Mouse (Mus musculus): ENCODE measurements around the gene Olfr1199. TPM values are rescaled to one million over a fixed set of nuclear protein-coding genes. Genes with fewer than 3 reads are reported as not detected.

Gene Olfr1199
- not detected in 2 replicates for polyA plus RNA-seq (2014; fragmentation: Nextera tagmentation; extraction: Ambion mirVana)

DNA sequence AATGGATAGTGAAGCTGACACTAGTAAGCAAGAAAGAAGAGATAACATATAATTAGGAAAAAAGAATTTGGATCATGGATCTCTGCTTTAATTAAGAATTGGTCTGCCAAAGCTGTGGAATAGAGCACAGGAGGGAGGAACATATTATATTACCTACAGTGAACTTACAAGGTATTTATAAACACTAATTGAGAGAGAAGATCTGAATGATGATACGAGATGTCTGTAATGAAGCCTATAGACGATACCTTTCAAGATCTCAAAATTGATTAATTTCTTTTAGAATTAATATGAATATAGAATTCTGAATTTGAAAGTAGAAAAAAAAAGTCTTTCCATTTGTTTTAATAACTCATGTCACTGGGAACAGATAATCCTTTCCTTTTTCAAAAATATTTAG, at the start of gene Olfr1199:
TSS of gene Olfr1199 (minus strand) at position 101 of the 400 bp plus-strand sequence.
- H3K4me2 ChIP-seq (ENCODE audit: low read length): no peak within 1 kb of the TSS
- H3K4me3 ChIP-seq (replicated peaks; ENCODE audit: low read depth, low read length): no peak within 1 kb of the TSS
- H3K9ac ChIP-seq (replicated peaks; ENCODE audit: low read length): no peak within 1 kb of the TSS
- H3K27me3 ChIP-seq (ENCODE audit: control insufficient read depth, insufficient read depth, low read length): no peaks in the 10 kb centered on the region
- ATAC-seq (ENCODE audit: low FRiP score, low TSS enrichment) (no peak), DNase-seq (no peak)
- 86% methylated on average over 2 of the region's 2 CpGs for WGBS
- H3K9me3 ChIP-seq (ENCODE audit: control insufficient read depth, low read length): no peaks in the 10 kb centered on the region
- H3K27ac ChIP-seq (replicated peaks; ENCODE audit: low read depth, low read length): no peak within 1 kb of the TSS
- no peaks in the 10 kb centered on the region for H3K36me3 ChIP-seq (ENCODE audit: control insufficient read depth, insufficient read depth, low read length)
- H3K4me1 ChIP-seq (ENCODE audit: control insufficient read depth, insufficient read depth, low read length): no peaks in the 10 kb centered on the region

DNA sequence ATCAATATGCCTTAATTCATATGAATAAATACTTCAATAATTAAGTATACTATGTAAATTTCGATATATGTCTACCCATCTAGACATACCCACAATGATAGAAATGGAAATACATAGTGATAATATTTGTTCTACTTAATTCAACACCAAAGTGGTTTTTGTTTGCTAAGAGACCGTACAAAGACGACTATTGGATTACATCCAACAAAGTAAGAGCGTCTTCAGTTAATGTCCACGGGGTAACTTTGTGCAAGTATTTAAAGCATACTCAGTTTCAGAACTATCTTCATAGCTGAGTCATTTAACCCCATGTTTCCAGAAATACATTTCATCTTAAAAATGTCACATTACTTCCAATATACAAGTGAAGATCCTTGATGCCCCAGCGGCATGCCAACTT, 32.5 kb upstream of the Olfr1199 start, which contains the start of gene Olfr1201:
TSS of gene Olfr1201 (plus strand) at position 301 of the 400 bp plus-strand sequence.
- Histone ChIP-seq H3K9me3 (ENCODE audit: control insufficient read depth, low read length) (no peaks in the 10 kb centered on the region), H3K4me1 (ENCODE audit: control insufficient read depth, insufficient read depth, low read length) (no peaks in the 10 kb centered on the region), H3K27me3 (ENCODE audit: control insufficient read depth, insufficient read depth, low read length) (no peaks in the 10 kb centered on the region), H3K9ac (replicated peaks; ENCODE audit: low read length) (no peak within 1 kb of the TSS), H3K4me2 (ENCODE audit: low read length) (no peak within 1 kb of the TSS), H3K4me3 (replicated peaks; ENCODE audit: low read depth, low read length) (no peak within 1 kb of the TSS), H3K27ac (replicated peaks; ENCODE audit: low read depth, low read length) (no peak within 1 kb of the TSS), H3K36me3 (ENCODE audit: control insufficient read depth, insufficient read depth, low read length) (no peaks in the 10 kb centered on the region)
- ATAC-seq (ENCODE audit: low FRiP score, low TSS enrichment): no peak
- WGBS: 85% methylated on average over 6 of the region's 6 CpGs
- no peak for DNase-seq

DNA sequence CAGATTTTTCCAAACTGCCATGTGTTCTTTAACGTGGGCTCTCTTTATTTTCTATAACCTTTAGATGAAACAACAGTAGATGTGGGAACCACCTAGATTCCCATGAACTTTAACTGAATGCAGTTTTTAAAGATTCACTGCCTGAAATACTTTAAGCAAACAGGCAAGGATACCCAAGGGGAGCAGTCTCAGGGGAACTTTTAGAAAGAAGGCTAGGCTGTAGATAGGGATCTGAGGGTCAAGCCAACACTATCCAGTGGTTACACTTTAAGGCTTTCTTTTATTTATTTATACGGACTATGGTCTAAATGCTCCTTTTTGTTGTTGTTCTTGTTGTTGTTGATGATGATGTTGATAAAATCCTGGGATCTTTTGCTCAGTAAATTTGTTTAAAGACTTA, 10.1 kb upstream of the Olfr1199 start, which contains the start of gene Olfr1200:
TSS of gene Olfr1200 (minus strand) at position 101 of the 400 bp plus-strand sequence.
- Histone ChIP-seq H3K36me3 (ENCODE audit: control insufficient read depth, insufficient read depth, low read length) (no peaks in the 10 kb centered on the region), H3K9ac (replicated peaks; ENCODE audit: low read length) (no peak within 1 kb of the TSS), H3K4me1 (ENCODE audit: control insufficient read depth, insufficient read depth, low read length) (no peaks in the 10 kb centered on the region), H3K27ac (replicated peaks; ENCODE audit: low read depth, low read length) (no peak within 1 kb of the TSS), H3K9me3 (ENCODE audit: control insufficient read depth, low read length) (no peaks in the 10 kb centered on the region), H3K27me3 (ENCODE audit: control insufficient read depth, insufficient read depth, low read length) (no peaks in the 10 kb centered on the region), H3K4me2 (ENCODE audit: low read length) (no peak within 1 kb of the TSS), H3K4me3 (replicated peaks; ENCODE audit: low read depth, low read length) (no peak within 1 kb of the TSS)
- WGBS: 86% methylated on average over 2 of the region's 2 CpGs
- no peak for DNase-seq
- ATAC-seq (ENCODE audit: low FRiP score, low TSS enrichment): no peak

DNA sequence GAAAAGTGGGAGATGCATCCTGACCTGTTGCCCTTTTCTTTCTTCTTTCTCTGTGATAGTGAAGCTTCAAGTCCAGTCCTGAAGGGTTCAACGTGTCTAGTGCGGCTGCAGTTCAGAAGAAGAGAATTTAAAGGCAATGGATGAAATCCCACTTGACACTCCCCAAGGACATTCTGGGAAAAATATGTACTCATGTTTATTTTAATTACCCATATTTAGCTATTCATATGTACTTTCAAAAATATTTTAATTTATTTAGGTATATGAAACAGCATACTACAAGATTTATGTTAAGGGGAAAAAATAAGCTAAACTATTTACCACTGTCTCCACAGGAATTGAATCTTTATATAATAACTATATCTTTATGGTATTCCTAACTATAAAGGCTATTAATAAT, 9.0 kb downstream of the Olfr1199 start, which contains the start of gene Olfr1198:
TSS of gene Olfr1198 (minus strand) at position 101 of the 400 bp plus-strand sequence.
- H3K4me1 ChIP-seq (ENCODE audit: control insufficient read depth, insufficient read depth, low read length): no peaks in the 10 kb centered on the region
- no peaks in the 10 kb centered on the region for H3K36me3 ChIP-seq (ENCODE audit: control insufficient read depth, insufficient read depth, low read length)
- ATAC-seq (ENCODE audit: low FRiP score, low TSS enrichment): no peak
- H3K4me2 ChIP-seq (ENCODE audit: low read length): no peak within 1 kb of the TSS
- no peaks in the 10 kb centered on the region for H3K9me3 ChIP-seq (ENCODE audit: control insufficient read depth, low read length)
- H3K9ac ChIP-seq (replicated peaks; ENCODE audit: low read length): no peak within 1 kb of the TSS
- WGBS: 93% methylated on average over 2 of the region's 2 CpGs
- H3K27me3 ChIP-seq (ENCODE audit: control insufficient read depth, insufficient read depth, low read length): no peaks in the 10 kb centered on the region
- no peak within 1 kb of the TSS for H3K27ac ChIP-seq (replicated peaks; ENCODE audit: low read depth, low read length)
- no peak within 1 kb of the TSS for H3K4me3 ChIP-seq (replicated peaks; ENCODE audit: low read depth, low read length)
- no peak for DNase-seq

DNA sequence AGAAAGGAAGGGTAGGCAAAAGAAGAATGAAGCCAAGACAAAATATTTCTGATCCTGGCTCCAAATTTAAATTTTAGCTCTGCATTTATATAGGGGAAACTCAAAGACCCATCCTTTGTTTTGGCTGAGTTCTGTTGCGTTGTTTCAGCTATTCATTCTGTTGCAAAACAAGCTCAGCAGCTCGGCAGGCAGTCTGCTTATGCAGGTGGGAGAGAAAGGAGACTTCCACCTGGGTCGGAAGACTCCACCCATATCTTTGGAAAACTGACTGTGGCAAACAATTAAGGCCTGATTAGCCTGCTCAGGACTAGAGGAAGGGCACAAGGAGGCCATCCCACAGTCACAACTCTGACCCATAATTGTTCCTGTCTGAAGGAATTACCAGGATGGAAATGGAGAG, 16.9 kb downstream of the Olfr1199 start:
- WGBS: 62% methylated on average over 3 of the region's 3 CpGs
- Histone ChIP-seq H3K9ac (replicated peaks; ENCODE audit: low read length) (no peak overlapping the region), H3K9me3 (ENCODE audit: control insufficient read depth, low read length) (no peaks in the 10 kb centered on the region), H3K27ac (replicated peaks; ENCODE audit: low read depth, low read length) (no peak overlapping the region), H3K36me3 (ENCODE audit: control insufficient read depth, insufficient read depth, low read length) (no peaks in the 10 kb centered on the region), H3K4me3 (replicated peaks; ENCODE audit: low read depth, low read length) (no peak overlapping the region), H3K27me3 (ENCODE audit: control insufficient read depth, insufficient read depth, low read length) (no peaks in the 10 kb centered on the region), H3K4me2 (ENCODE audit: low read length) (no peak overlapping the region), H3K4me1 (ENCODE audit: control insufficient read depth, insufficient read depth, low read length) (no peaks in the 10 kb centered on the region)
- no peak for ATAC-seq (ENCODE audit: low FRiP score, low TSS enrichment)
- DNase-seq: no peak

DNA sequence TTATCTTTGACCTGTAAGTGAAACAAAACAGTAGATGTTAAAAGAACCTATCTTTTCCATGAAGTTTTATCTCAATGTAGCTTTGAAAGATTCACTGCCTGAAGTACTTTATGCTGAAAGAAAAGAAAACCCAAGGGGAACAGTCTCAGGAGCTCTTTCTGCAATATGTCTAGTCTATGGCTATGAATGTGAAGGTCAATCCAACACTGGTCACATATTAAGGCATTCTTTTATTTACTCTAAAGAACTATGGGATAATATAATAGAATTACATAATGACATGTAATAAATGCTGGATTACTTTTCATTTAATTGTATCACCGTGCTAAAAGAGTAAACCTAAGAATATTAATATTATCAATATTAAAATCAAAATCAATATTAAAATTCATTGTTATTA, 28.0 kb downstream of the Olfr1199 start, which contains the start of gene Olfr1197:
TSS of gene Olfr1197 (minus strand) at position 101 of the 400 bp plus-strand sequence.
- Histone ChIP-seq H3K27me3 (ENCODE audit: control insufficient read depth, insufficient read depth, low read length) (no peaks in the 10 kb centered on the region), H3K4me1 (ENCODE audit: control insufficient read depth, insufficient read depth, low read length) (no peaks in the 10 kb centered on the region), H3K27ac (replicated peaks; ENCODE audit: low read depth, low read length) (no peak within 1 kb of the TSS), H3K4me2 (ENCODE audit: low read length) (no peak within 1 kb of the TSS), H3K36me3 (ENCODE audit: control insufficient read depth, insufficient read depth, low read length) (no peaks in the 10 kb centered on the region), H3K9ac (replicated peaks; ENCODE audit: low read length) (no peak within 1 kb of the TSS), H3K4me3 (replicated peaks; ENCODE audit: low read depth, low read length) (no peak within 1 kb of the TSS), H3K9me3 (ENCODE audit: control insufficient read depth, low read length) (no peaks in the 10 kb centered on the region)
- WGBS: 93% methylated on average over 1 of the region's 1 CpGs
- no peak for ATAC-seq (ENCODE audit: low FRiP score, low TSS enrichment)
- no peak for DNase-seq

DNA sequence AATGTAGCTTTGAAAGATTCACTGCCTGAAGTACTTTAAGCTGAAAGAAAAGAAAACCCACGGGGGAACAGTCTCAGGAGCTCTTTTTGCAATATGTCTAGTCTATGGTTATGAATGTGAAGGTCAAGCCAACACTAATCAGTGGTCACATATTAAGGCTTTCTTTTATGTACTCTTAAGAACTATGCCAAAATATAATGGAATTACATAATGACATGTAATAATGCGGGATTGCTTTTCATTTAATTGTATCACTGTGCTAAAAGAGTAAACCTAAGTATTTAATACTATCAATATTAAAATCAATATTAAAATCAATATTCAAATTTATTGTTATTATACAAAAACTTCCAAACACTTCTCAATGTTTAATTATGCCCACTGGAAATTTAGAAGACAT, 55.8 kb downstream of the Olfr1199 start, which contains the start of gene Olfr1196:
TSS of gene Olfr1196 (minus strand) at position 101 of the 400 bp plus-strand sequence.
- H3K9me3 ChIP-seq (ENCODE audit: control insufficient read depth, low read length): no peaks in the 10 kb centered on the region
- H3K9ac ChIP-seq (replicated peaks; ENCODE audit: low read length): no peak within 1 kb of the TSS
- DNase-seq (no peak), ATAC-seq (ENCODE audit: low FRiP score, low TSS enrichment) (no peak)
- no peak within 1 kb of the TSS for H3K4me2 ChIP-seq (ENCODE audit: low read length)
- no peaks in the 10 kb centered on the region for H3K4me1 ChIP-seq (ENCODE audit: control insufficient read depth, insufficient read depth, low read length)
- WGBS: 85% methylated on average over 2 of the region's 2 CpGs
- no peaks in the 10 kb centered on the region for H3K27me3 ChIP-seq (ENCODE audit: control insufficient read depth, insufficient read depth, low read length)
- H3K4me3 ChIP-seq (replicated peaks; ENCODE audit: low read depth, low read length): no peak within 1 kb of the TSS
- H3K27ac ChIP-seq (replicated peaks; ENCODE audit: low read depth, low read length): no peak within 1 kb of the TSS
- no peaks in the 10 kb centered on the region for H3K36me3 ChIP-seq (ENCODE audit: control insufficient read depth, insufficient read depth, low read length)

Other genes with a start within 250 kb of the Olfr1199 start
- gene Olfr1186, start 241.9 kb downstream of the Olfr1199 start, polyA plus RNA-seq (2014; fragmentation: Nextera tagmentation; extraction: Ambion mirVana): not detected in 2 replicates
- gene Olfr1188, start 203.5 kb downstream of the Olfr1199 start, polyA plus RNA-seq (2014; fragmentation: Nextera tagmentation; extraction: Ambion mirVana): not detected in 2 replicates
- not detected in 2 replicates for gene Olfr1189, start 174.0 kb downstream of the Olfr1199 start, polyA plus RNA-seq (2014; fragmentation: Nextera tagmentation; extraction: Ambion mirVana)
- gene Olfr1191-ps1, start 119.9 kb downstream of the Olfr1199 start, polyA plus RNA-seq (2014; fragmentation: Nextera tagmentation; extraction: Ambion mirVana): not detected in 2 replicates
- gene Olfr1192-ps1, start 112.0 kb downstream of the Olfr1199 start, polyA plus RNA-seq (2014; fragmentation: Nextera tagmentation; extraction: Ambion mirVana): not detected in 2 replicates
- not detected in 2 replicates for gene Olfr1193, start 84.8 kb downstream of the Olfr1199 start, polyA plus RNA-seq (2014; fragmentation: Nextera tagmentation; extraction: Ambion mirVana)
- gene Olfr1195, start 71.3 kb downstream of the Olfr1199 start, polyA plus RNA-seq (2014; fragmentation: Nextera tagmentation; extraction: Ambion mirVana): not detected in 2 replicates
- gene Olfr1196, start 55.9 kb downstream of the Olfr1199 start, polyA plus RNA-seq (2014; fragmentation: Nextera tagmentation; extraction: Ambion mirVana): not detected in 2 replicates
- gene Olfr1197, start 28.1 kb downstream of the Olfr1199 start, polyA plus RNA-seq (2014; fragmentation: Nextera tagmentation; extraction: Ambion mirVana): not detected in 2 replicates
- gene Olfr1198, start 9.1 kb downstream of the Olfr1199 start, polyA plus RNA-seq (2014; fragmentation: Nextera tagmentation; extraction: Ambion mirVana): not detected in 2 replicates
- not detected in 2 replicates for gene Olfr1200, start 10.0 kb upstream of the Olfr1199 start, polyA plus RNA-seq (2014; fragmentation: Nextera tagmentation; extraction: Ambion mirVana)
- not detected in 2 replicates for gene Olfr1201, start 32.6 kb upstream of the Olfr1199 start, polyA plus RNA-seq (2014; fragmentation: Nextera tagmentation; extraction: Ambion mirVana)
- not detected in 2 replicates for gene Olfr1202, start 54.0 kb upstream of the Olfr1199 start, polyA plus RNA-seq (2014; fragmentation: Nextera tagmentation; extraction: Ambion mirVana)
- not detected in 2 replicates for gene Olfr1205, start 69.3 kb upstream of the Olfr1199 start, polyA plus RNA-seq (2014; fragmentation: Nextera tagmentation; extraction: Ambion mirVana)
- gene Olfr1204, start 88.8 kb upstream of the Olfr1199 start, polyA plus RNA-seq (2014; fragmentation: Nextera tagmentation; extraction: Ambion mirVana): not detected in 2 replicates
- not detected in 2 replicates for gene Olfr1206, start 102.8 kb upstream of the Olfr1199 start, polyA plus RNA-seq (2014; fragmentation: Nextera tagmentation; extraction: Ambion mirVana)
- gene Olfr1208, start 141.8 kb upstream of the Olfr1199 start, polyA plus RNA-seq (2014; fragmentation: Nextera tagmentation; extraction: Ambion mirVana): not detected in 2 replicates
- not detected in 2 replicates for gene Olfr1209, start 154.7 kb upstream of the Olfr1199 start, polyA plus RNA-seq (2014; fragmentation: Nextera tagmentation; extraction: Ambion mirVana)
- not detected in 2 replicates for gene Olfr1211, start 177.6 kb upstream of the Olfr1199 start, polyA plus RNA-seq (2014; fragmentation: Nextera tagmentation; extraction: Ambion mirVana)
- not detected in 2 replicates for gene Olfr1212, start 193.5 kb upstream of the Olfr1199 start, polyA plus RNA-seq (2014; fragmentation: Nextera tagmentation; extraction: Ambion mirVana)
- not detected in 2 replicates for gene Gm13762, start 219.8 kb upstream of the Olfr1199 start, polyA plus RNA-seq (2014; fragmentation: Nextera tagmentation; extraction: Ambion mirVana)
- gene Olfr1214, start 232.2 kb upstream of the Olfr1199 start, polyA plus RNA-seq (2014; fragmentation: Nextera tagmentation; extraction: Ambion mirVana): not detected in 2 replicates
- not detected in 2 replicates for gene Olfr1215, start 246.5 kb upstream of the Olfr1199 start, polyA plus RNA-seq (2014; fragmentation: Nextera tagmentation; extraction: Ambion mirVana)